In the genomic region with DNA sequence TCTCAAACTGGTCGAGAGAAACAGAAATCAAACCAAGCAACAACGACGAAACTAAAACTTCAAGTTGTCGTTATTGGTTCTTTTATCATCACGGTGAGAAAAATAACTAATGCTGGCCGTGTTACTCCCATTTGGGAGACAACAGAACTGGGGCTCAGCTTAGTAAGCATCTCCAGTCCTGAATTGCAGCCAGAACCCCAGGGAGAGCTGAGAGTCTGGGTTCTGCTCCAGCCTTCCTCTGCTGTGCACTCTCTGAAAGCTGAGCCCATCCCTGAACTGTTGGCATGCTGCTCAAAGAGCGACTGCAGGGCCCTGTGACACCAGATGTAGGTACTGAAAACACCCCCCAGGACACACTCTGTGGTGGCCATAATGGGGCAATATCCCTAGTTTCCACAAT, we compare ENCODE assay signal across 35 mouse cellular contexts. TPM values are rescaled to one million over a fixed set of nuclear protein-coding genes. Genes with fewer than 3 reads are reported as not detected.
"Had no signal": no experiment of that assay in that cellular context is flagged by ENCODE, and none has a peak within 500 bp of the region (broad histone marks: within the 10 kb centered on the region; RNA-seq: fewer than 3 reads in every experiment).

No protein-coding gene starts in this region.

- H3K4me1 ChIP-seq: heart, embryonic 10.5 days; heart, embryonic 12.5 days; hindbrain, embryonic 10.5 days; hindbrain, embryonic 12.5 days; intestine, embryonic 15.5 days; limb, embryonic 10.5 days; limb, embryonic 12.5 days; liver, embryonic 13.5 days; liver, embryonic 15.5 days had no signal

- DNase-seq: gastrocnemius, postnatal 25 days; heart, adult 18-20 months; heart, postnatal 10 days; heart, postnatal 4 days; kidney, adult 18-20 months; kidney, adult 8-10 months; kidney, postnatal 10 days; kidney, postnatal 4 days; liver; liver, embryonic 13.5 days; liver, postnatal 0 days; lung, adult 2 months had no signal

- H3K27ac ChIP-seq: heart, embryonic 10.5 days; hindbrain, embryonic 10.5 days; hindbrain, embryonic 12.5 days; hindbrain, embryonic 14.5 days; intestine, embryonic 15.5 days; layer of hippocampus, adult 2 months; left cerebral cortex, adult 2 months; limb, embryonic 10.5 days; limb, embryonic 12.5 days; liver, embryonic 13.5 days; liver, embryonic 15.5 days had no signal

- H3K4me3 ChIP-seq: heart, embryonic 10.5 days; heart, embryonic 12.5 days; hindbrain, embryonic 10.5 days; hindbrain, embryonic 12.5 days; intestine, embryonic 15.5 days; layer of hippocampus, adult 2 months; left cerebral cortex, adult 2 months; limb, embryonic 10.5 days; limb, embryonic 12.5 days; liver, embryonic 13.5 days; liver, embryonic 15.5 days had no signal

- H3K27me3 ChIP-seq: hindbrain, embryonic 12.5 days; intestine, embryonic 15.5 days; limb, embryonic 12.5 days; liver, embryonic 13.5 days; liver, embryonic 15.5 days had no signal

RNA-seq across cellular contexts. Expression of gene CK137956, which starts 33.3 kb away (rescaled TPM):
- total RNA-seq: gastrocnemius, postnatal 25 days; gastrocnemius, postnatal 4 days; granulocyte monocyte progenitor cell, adult 5-6 weeks; heart, adult 18-20 months; heart, adult 8-10 months; heart, postnatal 10 days; heart, postnatal 25 days; heart, postnatal 4 days had no signal
- polyA plus RNA-seq: heart, embryonic 10.5 days; heart, embryonic 12.5 days; heart, embryonic 14.5 days; heart, embryonic 16.5 days; inflammation-experienced regulatory T-cells, adult 6 months; intestine, embryonic 15.5 days; intestine, postnatal 0 days; kidney, embryonic 14.5 days; kidney, embryonic 16.5 days; limb, embryonic 10.5 days; limb, embryonic 12.5 days; limb, embryonic 14.5 days; liver, embryonic 11.5 days; liver, embryonic 13.5 days; liver, embryonic 15.5 days; liver, postnatal 0 days; lung, adult 2 months had no signal

RNA-seq across cellular contexts. Expression of gene Csmd2, which starts 50.2 kb away (rescaled TPM):
- total RNA-seq: gastrocnemius, postnatal 25 days; granulocyte monocyte progenitor cell, adult 5-6 weeks; heart, adult 18-20 months had no signal
- polyA plus RNA-seq: inflammation-experienced regulatory T-cells, adult 6 months; kidney, embryonic 16.5 days; liver, postnatal 0 days; lung, adult 2 months had no signal
